Mouse (Mus musculus) neutrophil, adult 59 days (primary cell): ENCODE data around the gene Plaur. TPM values are rescaled to one million over a fixed set of nuclear protein-coding genes. Genes with fewer than 3 reads are reported as not detected.

Experiments used
- total RNA-seq, 2 experiments: library from RNA; stranded (reverse); gene quantifications; 1 replicate in 1 of 2; 2 replicates in 1 of 2; pipeline ENCODE4 v1.2.4; 2023

Plaur gene
- total RNA-seq = 1,000 to 10,000 TPM in 1 of 2 experiments, 100 to 1,000 TPM in 1; 962 to 1,297 TPM

DNA sequence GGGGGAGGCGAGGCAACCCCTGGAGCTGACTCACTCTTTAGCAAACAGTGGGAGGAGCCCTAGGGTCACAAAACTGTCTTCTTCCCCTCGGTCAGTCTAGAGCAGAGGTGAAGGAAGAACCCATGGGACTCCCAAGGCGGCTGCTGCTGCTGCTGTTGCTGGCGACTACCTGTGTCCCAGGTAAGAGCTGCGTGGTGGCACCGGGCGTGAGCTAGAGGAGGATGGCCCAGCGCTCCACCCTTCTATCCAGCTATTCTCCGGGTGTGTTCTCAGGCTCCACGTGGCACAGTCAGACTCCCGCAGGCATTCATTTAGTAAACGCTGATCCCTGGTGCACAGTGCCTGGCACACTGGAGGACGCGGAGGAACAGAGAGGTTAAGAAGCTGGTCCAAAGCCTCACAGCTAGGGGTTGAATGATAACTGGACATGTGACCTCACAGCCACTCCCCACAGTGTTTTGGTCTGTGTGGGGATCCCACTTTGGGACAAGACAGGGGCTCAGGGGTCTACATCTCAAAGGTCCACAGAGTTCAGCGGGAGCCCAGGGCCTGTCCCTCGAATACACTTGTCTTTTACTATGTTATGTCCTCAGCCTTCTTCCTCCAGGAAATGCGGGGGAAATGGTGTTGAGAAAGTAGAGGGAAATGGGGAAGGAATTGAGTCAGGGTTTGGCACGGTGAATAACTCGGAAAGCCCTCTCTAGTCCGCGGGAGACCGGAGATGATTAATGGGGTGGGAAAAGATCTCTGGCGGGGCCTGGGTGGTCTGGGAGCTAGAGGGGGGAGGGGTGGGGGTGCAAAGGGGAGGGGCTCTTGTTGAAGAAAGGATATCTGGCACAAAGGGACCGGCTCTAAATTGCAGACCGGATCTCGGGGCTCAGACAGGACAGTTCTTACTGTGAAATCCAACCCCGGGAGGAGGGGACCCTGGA is at the start of gene Plaur:
Gene Plaur (plus strand): TSS at position 97 of the 932 bp plus-strand sequence.

DNA sequence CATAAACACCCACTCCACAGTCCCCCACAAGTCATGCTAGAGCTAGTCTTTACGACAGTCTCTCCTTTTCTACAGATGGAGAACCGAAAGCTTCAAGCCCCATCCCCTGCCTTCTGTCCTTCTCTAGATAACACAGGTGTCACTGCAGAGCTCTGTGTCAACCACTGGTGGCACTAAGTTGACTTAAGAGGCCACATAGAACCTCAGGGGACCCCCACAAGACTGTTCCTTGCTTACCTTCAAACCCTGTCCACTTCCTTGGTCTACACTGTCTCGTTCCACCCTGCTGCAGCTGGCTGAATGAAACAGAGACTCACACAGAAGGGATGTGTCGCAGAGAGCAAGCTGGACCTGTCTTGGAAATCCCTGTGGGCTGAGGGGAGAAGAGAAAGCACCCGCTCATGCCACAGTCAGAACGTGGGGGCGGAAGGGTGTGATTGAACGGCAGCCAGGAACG is 10.4 kb upstream of the Plaur start, which contains the start of gene Irgc1:
Gene Irgc1 (minus strand): TSS at position 443 of the 457 bp plus-strand sequence.

DNA sequence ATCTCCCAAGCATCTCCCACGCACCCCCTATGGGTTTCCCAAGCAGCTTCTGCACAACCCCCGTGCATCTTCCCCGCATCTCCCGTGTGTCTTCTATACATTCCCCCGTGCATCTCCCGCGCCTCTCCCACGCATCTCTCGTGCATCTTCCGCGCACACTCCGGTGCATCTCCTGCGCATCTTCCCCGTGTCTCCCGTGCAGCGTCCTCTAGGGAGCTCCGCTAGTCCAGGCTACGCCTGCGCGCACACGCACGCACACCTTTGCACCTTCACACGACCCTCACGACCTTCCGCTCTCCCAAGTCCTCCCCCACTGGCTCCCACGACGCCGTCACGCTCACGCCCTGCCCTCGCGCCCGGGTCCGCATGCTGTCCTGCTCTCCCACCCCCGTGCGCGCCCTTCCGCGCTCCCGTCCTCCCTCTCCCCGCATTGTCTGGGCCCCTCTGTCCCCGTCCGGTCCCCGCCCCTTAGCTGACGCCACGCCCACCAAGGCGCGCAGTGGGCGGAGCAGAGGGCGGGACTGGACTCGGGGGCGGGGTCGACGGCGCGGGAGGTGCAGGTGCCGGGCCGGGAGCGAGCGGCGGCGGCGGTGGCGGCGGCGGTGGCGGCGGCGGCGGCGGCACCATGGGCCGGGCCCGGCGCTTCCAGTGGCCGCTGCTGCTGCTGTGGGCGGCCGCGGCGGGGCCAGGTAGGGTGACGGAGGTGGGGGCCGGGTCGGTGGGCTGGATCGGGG is 19.4 kb downstream of the Plaur start, which contains the start of gene Cadm4:
Gene Cadm4 (plus strand): TSS at position 550 of the 734 bp plus-strand sequence.

DNA sequence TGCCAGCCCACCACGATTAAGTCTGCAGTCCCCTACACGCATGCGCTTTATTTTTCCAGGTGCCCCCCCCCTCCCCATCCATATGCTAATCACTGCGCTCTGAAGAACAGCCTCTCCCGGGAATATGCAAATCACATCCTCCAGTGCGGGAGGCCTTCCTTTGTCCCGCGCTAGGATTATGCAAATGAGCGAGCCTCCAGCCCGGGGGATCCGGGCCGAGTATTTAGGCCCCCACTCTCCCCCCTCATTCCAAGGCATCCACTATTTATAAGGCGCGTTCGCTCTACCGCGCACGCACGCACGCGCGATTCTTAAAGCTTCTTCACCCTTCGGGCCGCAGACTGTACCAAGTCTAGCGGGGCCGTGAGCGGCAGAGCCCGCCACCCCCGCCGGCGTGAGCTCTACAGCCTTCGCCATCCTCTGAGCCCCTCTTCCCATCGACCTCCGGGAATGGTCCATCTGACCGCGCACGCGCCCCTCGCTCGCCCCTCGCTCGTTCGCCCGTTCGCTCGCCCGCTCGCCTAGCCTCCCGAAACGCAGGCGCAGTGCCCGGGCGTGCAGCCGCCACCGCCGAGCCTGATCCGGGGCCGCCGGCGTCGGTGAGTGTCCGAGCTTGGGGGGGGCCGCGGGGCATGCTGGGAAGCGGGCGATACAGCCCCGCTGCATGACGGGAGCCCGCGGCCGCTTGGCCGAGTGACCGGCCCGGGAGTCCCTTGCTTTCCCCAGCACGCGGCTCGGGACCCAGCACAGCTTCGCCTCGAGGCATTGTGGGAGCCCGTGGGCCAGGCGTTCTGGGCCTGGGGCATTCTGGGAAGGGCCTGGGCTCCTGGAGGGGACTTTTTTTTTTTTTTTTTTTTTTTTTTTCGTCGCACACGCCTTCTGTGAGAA is 44.8 kb downstream of the Plaur start, which contains the start of gene Zfp428:
Gene Zfp428 (plus strand): TSS at position 169 of the 888 bp plus-strand sequence.

DNA sequence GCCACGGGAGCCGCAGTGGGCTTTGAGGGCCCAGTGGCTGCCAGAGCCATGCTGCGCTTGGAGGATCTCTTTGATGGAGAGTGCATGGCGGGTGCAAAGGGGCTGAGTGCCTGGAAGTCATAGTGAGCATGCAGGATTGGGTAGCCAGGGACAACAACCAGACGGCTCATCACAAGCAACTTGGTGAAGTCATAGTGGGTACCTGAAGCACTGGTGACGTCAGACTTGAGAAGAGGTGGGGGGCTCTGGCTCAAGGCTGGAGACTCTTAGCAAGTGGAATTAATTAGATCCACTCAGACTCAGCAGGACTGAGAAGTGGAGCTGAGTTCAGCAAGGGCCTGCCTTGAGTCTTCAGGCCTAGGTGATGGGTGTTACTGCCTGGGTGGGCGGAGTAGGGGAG is 50.1 kb downstream of the Plaur start, which contains the start of gene AC161166.1:
Gene AC161166.1 (minus strand): TSS at position 101 of the 400 bp plus-strand sequence.

Other genes with a start within 250 kb of the Plaur start
- gene Zfp109, start 224.9 kb upstream of the Plaur start, total RNA-seq = 1 to 10 TPM in 1 of 2 experiments, under 1 TPM in 1; 0.62 to 1.2 TPM
- under 1 TPM; 0.29 to 0.33 TPM for gene Zfp108, start 207.7 kb upstream of the Plaur start, total RNA-seq
- gene Zfp93, start 192.1 kb upstream of the Plaur start, total RNA-seq = under 1 TPM; 0.15 to 0.44 TPM
- gene Zfp61, start 161.3 kb upstream of the Plaur start, total RNA-seq = 1 to 10 TPM; 3.4 to 6.4 TPM
- 1 to 10 TPM; 1.1 to 1.3 TPM for gene Zfp94, start 145.8 kb upstream of the Plaur start, total RNA-seq
- under 1 TPM in 1 of 2 experiments, not detected in 1; 0.46 TPM for gene Tescl, start 128.5 kb upstream of the Plaur start, total RNA-seq
- not detected for gene Lypd5, start 113.3 kb upstream of the Plaur start, total RNA-seq
- gene Kcnn4, start 92.2 kb upstream of the Plaur start, total RNA-seq = 10 to 100 TPM; 10.4 to 15.7 TPM
- gene Smg9, start 62.9 kb upstream of the Plaur start, total RNA-seq = 10 to 100 TPM; 51.5 to 57.8 TPM
- gene Irgc1, start 10.2 kb upstream of the Plaur start, total RNA-seq = 1 to 10 TPM; 2.1 to 2.6 TPM
- not detected for gene Cadm4, start 19.5 kb downstream of the Plaur start, total RNA-seq
- gene Zfp428, start 44.5 kb downstream of the Plaur start, total RNA-seq = 1 to 10 TPM in 1 of 2 experiments, under 1 TPM in 1; 0.31 to 1.2 TPM
- not detected for gene AC161166.1, start 50.0 kb downstream of the Plaur start, total RNA-seq
- gene Irgq, start 68.2 kb downstream of the Plaur start, total RNA-seq = 1 to 10 TPM; 6.0 to 6.2 TPM
- not detected for gene Pinlyp, start 83.6 kb downstream of the Plaur start, total RNA-seq
- gene Xrcc1, start 83.8 kb downstream of the Plaur start, total RNA-seq = 10 to 100 TPM; 27.4 to 33.8 TPM
- 10 to 100 TPM; 71.6 to 77.0 TPM for gene Ethe1, start 125.1 kb downstream of the Plaur start, total RNA-seq
- under 1 TPM in 1 of 2 experiments, not detected in 1; 0.13 TPM for gene Zfp575, start 125.2 kb downstream of the Plaur start, total RNA-seq
- 1 to 10 TPM; 5.7 to 5.8 TPM for gene Phldb3, start 148.3 kb downstream of the Plaur start, total RNA-seq
- not detected for gene Lypd3, start 174.1 kb downstream of the Plaur start, total RNA-seq
- not detected for gene Tex101, start 214.2 kb downstream of the Plaur start, total RNA-seq
- gene BC049730, start 246.8 kb downstream of the Plaur start, total RNA-seq = 1 to 10 TPM in 1 of 2 experiments, under 1 TPM in 1; 0.97 to 2.1 TPM